Mouse (Mus musculus) MEL (cell line): ENCODE data around the gene Elmod3. TPM values are rescaled to one million over a fixed set of nuclear protein-coding genes. Genes with fewer than 3 reads are reported as not detected.
A peak's percentile ranks its signal among the peaks of the same experiment; 100 is the strongest.

Source experiments
- DNase-seq: peaks from one replicate; pipeline ENCODE4 v3.0.0; 2011; ENCODE audit warnings: low read depth, low spot score
- H3K27ac ChIP-seq: 2 replicates; pipeline ENCODE4 v1.5.1; 2012; ENCODE audit warnings: low read depth, mild to moderate bottlenecking, control low read depth, low read length, moderate library complexity; ENCODE audit not compliant: control insufficient read depth
- H3K27me3 ChIP-seq, 2 experiments: fragments of 150-350 bp in 1 of 2; sonication (generic) in 1 of 2; 2 replicates each; pipeline ENCODE4 v1.6.1; 2012; ENCODE audit warnings: low read length in 2 of 2, mild to moderate bottlenecking in 2 of 2, improper control_type of control experiment in 1 of 2, moderate library complexity in 1 of 2; ENCODE audit not compliant: insufficient read depth in 2 of 2, control insufficient read depth in 1 of 2
- H3K36me3 ChIP-seq, 2 experiments: 2 replicates each; pipeline ENCODE4 v1.6.1; 2012 to 2014; ENCODE audit warnings: low read length in 2 of 2, improper control_type of control experiment in 1 of 2, inconsistent platforms in 1 of 2, mild to moderate bottlenecking in 1 of 2; ENCODE audit not compliant: insufficient read depth in 2 of 2, control insufficient read depth in 1 of 2
- H3K4me1 ChIP-seq, 2 experiments: fragments of 150-350 bp in 1 of 2; sonication (generic) in 1 of 2; 2 replicates each; pipeline ENCODE4 v1.6.1; 2012; ENCODE audit warnings: low read length in 2 of 2, improper control_type of control experiment in 1 of 2, mild to moderate bottlenecking in 1 of 2; ENCODE audit not compliant: insufficient read depth in 2 of 2, control insufficient read depth in 1 of 2
- H3K4me3 ChIP-seq, 2 experiments: fragments of 150-350 bp in 1 of 2; sonication (generic) in 1 of 2; 2 replicates each; pipeline ENCODE4 v1.5.1; 2012; ENCODE audit warnings: low read depth in 2 of 2, low read length in 2 of 2, mild to moderate bottlenecking in 2 of 2, moderate library complexity in 2 of 2, control low read depth in 1 of 2, improper control_type of control experiment in 1 of 2; ENCODE audit not compliant: control insufficient read depth in 1 of 2, insufficient read depth in 1 of 2
- H3K79me2 ChIP-seq: 2 replicates; pipeline ENCODE4 v1.6.1; 2012; ENCODE audit warnings: mild to moderate bottlenecking, low read length, moderate library complexity; ENCODE audit not compliant: control insufficient read depth, poor library complexity, insufficient read depth
- H3K9ac ChIP-seq: 2 replicates; pipeline ENCODE4 v1.6.1; 2012; ENCODE audit warnings: low read depth, mild to moderate bottlenecking, control low read depth, low read length, moderate library complexity; ENCODE audit not compliant: control insufficient read depth, poor library complexity, severe bottlenecking
- H3K9me3 ChIP-seq: fragments of 150-350 bp; sonication (generic); replicated peaks from 2 replicates; pipeline ENCODE4 v1.6.1; 2012; ENCODE audit warnings: mild to moderate bottlenecking, low read length, improper control_type of control experiment, moderate library complexity; ENCODE audit not compliant: insufficient read depth
- CHD1 ChIP-seq: IDR thresholded peaks from 2 replicates; pipeline ENCODE4 v1.6.1; 2012; ENCODE audit warnings: low read depth, mild to moderate bottlenecking, inconsistent platforms, low read length, improper control_type of control experiment
- CTCF ChIP-seq, 3 experiments: IDR thresholded peaks in 2 of 3; conservative IDR thresholded peaks in 1 of 3; 2 replicates each; pipeline ENCODE4 v1.5.1; 2011 to 2012; ENCODE audit warnings: low read length in 3 of 3, low read depth in 2 of 3, mild to moderate bottlenecking in 2 of 3, improper control_type of control experiment in 1 of 3, inconsistent platforms in 1 of 3, mixed read lengths in 1 of 3, moderate library complexity in 1 of 3; ENCODE audit not compliant: control insufficient read depth in 1 of 3, insufficient read depth in 1 of 3, poor library complexity in 1 of 3, severe bottlenecking in 1 of 3
- EP300 ChIP-seq, 2 experiments: IDR thresholded peaks; 2 replicates each; pipeline ENCODE4 v1.6.1; 2011; ENCODE audit warnings: improper control_type of control experiment in 2 of 2, low read length in 2 of 2, low read depth in 1 of 2, mild to moderate bottlenecking in 1 of 2
- MAFK ChIP-seq: IDR thresholded peaks from 2 replicates; pipeline ENCODE4 v1.6.1; 2011; ENCODE audit warnings: low read depth, mild to moderate bottlenecking, low read length, improper control_type of control experiment, borderline replicate concordance
- MYB ChIP-seq: IDR thresholded peaks from 2 replicates; pipeline ENCODE4 v1.6.1; 2011; ENCODE audit warnings: mild to moderate bottlenecking, low read depth, low read length, improper control_type of control experiment
- NELFE ChIP-seq: IDR thresholded peaks from 2 replicates; pipeline ENCODE4 v1.6.1; 2011; ENCODE audit warnings: low read depth, low read length, improper control_type of control experiment
- POLR2A ChIP-seq, 2 experiments: IDR thresholded peaks; 2 replicates each; pipeline ENCODE4 v1.6.1; 2011 to 2012; ENCODE audit warnings: low read length in 2 of 2, mild to moderate bottlenecking in 2 of 2, control low read depth in 1 of 2, improper control_type of control experiment in 1 of 2, low read depth in 1 of 2, moderate library complexity in 1 of 2; ENCODE audit not compliant: control insufficient read depth in 1 of 2, insufficient read depth in 1 of 2, poor library complexity in 1 of 2
- RAD21 ChIP-seq: IDR thresholded peaks from 2 replicates; pipeline ENCODE4 v1.6.1; 2011; ENCODE audit warnings: mild to moderate bottlenecking, low read depth, low read length, improper control_type of control experiment
- SMC3 ChIP-seq: IDR thresholded peaks from 2 replicates; pipeline ENCODE4 v1.6.1; 2011; ENCODE audit warnings: low read depth, low read length, improper control_type of control experiment
- TAL1 ChIP-seq: IDR thresholded peaks from 2 replicates; pipeline ENCODE4 v1.6.1; 2012; ENCODE audit warnings: mild to moderate bottlenecking, inconsistent platforms, low read length, moderate library complexity, mixed read lengths
- TBP ChIP-seq: IDR thresholded peaks from 2 replicates; pipeline ENCODE4 v1.8.0; 2011; ENCODE audit warnings: low read depth, low read length, improper control_type of control experiment
- TCF12 ChIP-seq: IDR thresholded peaks from 2 replicates; pipeline ENCODE4 v1.6.1; 2014; ENCODE audit warnings: low read depth, mild to moderate bottlenecking, inconsistent platforms, low read length, improper control_type of control experiment, moderate library complexity
- polyA plus RNA-seq, 2 experiments: library from polyadenylated mRNA; stranded (reverse) in 1 of 2; unstranded in 1 of 2; fragments of >175 nt in 1 of 2; fragments of >200 nt in 1 of 2; gene quantifications; 2 replicates each; pipeline versions ENCODE4 v1.2.1 to v1.2.4; 2012; ENCODE audit warnings: low replicate concordance in 2 of 2, low read depth in 1 of 2; ENCODE audit not compliant: insufficient read length in 2 of 2, insufficient read depth in 1 of 2, missing spikeins in 1 of 2
- total RNA-seq: library from RNA; depleted of rRNA; stranded (reverse); fragments of 300-350 nt; gene quantifications from 2 replicates; pipeline ENCODE4 v1.2.3, GENCODE M21; 2012

Gene Elmod3
- total and polyA plus RNA-seq, 3 experiments, result 4.2 to 14.1 TPM; not detected in 1

DNA sequence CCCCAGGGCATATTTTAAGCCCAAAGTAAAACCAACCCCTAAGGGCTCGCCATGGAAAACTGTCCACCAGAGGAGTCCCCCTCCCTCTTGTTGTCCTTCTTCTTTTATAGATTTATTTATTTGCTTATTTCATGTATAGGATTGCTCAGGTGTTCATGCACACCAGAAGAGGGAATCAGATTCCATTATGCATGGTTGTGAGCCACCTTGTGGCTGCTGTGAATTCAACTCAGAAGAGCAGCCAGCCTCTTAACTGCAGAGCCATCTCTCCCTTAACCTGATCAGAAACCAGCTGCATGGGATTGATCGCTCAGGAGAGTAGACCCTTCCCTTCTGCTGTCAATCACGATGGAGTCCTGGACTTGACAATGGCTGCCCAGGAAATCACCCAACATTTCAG is 38.7 kb upstream of the Elmod3 start:
- Histone ChIP-seq H3K27ac (no peak overlapping the region), H3K4me3 (no peak overlapping the region), H3K27me3 (peaks cover 5 to 18% of the 10 kb centered on the region in 2 experiments), H3K9me3 (no peaks in the 10 kb centered on the region), H3K79me2 (no peaks in the 10 kb centered on the region), H3K4me1 (peaks cover 0 to 5% of the 10 kb centered on the region in 2 experiments; a peak in 1 of 4 replicates), H3K9ac (no peak overlapping the region), H3K36me3 (no peaks in the 10 kb centered on the region)
- no peak for TF ChIP-seq TAL1
- peak; percentile 59 for TF ChIP-seq SMC3
- TF ChIP-seq MAFK, result no peak
- peak in 2 of 3 experiments; percentile 24 to 51; a peak in 3 of 6 replicates for TF ChIP-seq CTCF (IDR thresholded peaks at IDR 0.05 in 2 of 3, conservative IDR thresholded peaks at IDR 0.05 in 1 of 3; ENCODE audit: control insufficient read depth in 1 of 3, insufficient read depth in 1 of 3, low read depth in 2 of 3, low read length in 3 of 3, poor library complexity in 1 of 3, severe bottlenecking in 1 of 3)
- no peak for TF ChIP-seq MYB
- TF ChIP-seq POLR2A (IDR thresholded peaks at IDR 0.05; ENCODE audit: control insufficient read depth in 1 of 2, insufficient read depth in 1 of 2, low read depth in 1 of 2, low read length in 2 of 2, poor library complexity in 1 of 2), result no peak
- no peak for TF ChIP-seq TCF12
- TF ChIP-seq RAD21, result peak; percentile 39
- TF ChIP-seq CHD1, result no peak
- no peak for TF ChIP-seq NELFE
- peak; percentile 27 for DNase-seq

DNA sequence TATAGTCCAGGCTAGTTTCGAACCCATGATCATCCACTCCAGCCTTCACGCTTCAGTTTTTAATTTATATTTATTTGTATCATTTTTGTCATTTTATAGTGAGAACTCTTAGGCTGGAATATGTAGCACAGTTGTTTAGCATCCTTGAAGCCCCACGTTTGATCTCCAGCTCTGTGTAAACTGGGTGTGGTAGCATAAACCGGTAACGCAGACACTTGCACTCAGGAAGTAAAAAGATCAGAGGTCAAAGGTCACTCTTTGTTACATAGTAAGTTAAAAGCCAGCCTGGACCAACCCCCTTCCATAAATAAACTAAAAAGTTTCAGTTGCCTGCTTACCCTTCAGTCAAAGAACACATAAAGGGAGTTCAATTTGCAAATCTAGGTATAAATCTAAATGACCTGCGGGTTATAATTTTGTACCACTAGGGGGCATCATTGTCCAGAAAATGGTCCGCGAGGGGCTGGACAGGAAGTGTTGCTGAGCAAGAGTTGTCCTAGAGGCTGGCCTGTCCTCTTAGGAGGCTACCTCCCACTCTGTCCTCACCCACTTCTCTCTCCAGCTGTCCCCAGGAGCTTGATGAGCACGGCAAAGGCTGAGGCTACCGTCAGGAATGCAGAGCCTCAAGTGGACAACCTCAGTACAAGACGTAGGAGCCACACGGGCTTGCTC is 37.7 kb upstream of the Elmod3 start:
- peaks cover 0 to 5% of the 10 kb centered on the region in 2 experiments; a peak in 1 of 4 replicates for H3K4me1 ChIP-seq
- H3K36me3 ChIP-seq, result no peaks in the 10 kb centered on the region
- no peak overlapping the region for H3K27ac ChIP-seq
- no peaks in the 10 kb centered on the region for H3K79me2 ChIP-seq
- no peak overlapping the region for H3K9ac ChIP-seq
- TF ChIP-seq RAD21 (peak; percentile 68), EP300 (IDR thresholded peaks at IDR 0.05; ENCODE audit: low read depth in 1 of 2, low read length in 2 of 2) (no peak), CTCF (IDR thresholded peaks at IDR 0.05 in 2 of 3, conservative IDR thresholded peaks at IDR 0.05 in 1 of 3; ENCODE audit: control insufficient read depth in 1 of 3, insufficient read depth in 1 of 3, low read depth in 2 of 3, low read length in 3 of 3, poor library complexity in 1 of 3, severe bottlenecking in 1 of 3) (peak; percentile 58 to 72 (median 72)), SMC3 (peak; percentile 44), NELFE (no peak), CHD1 (no peak)
- peaks cover 5 to 15% of the 10 kb centered on the region in 2 experiments for H3K27me3 ChIP-seq
- no peaks in the 10 kb centered on the region for H3K9me3 ChIP-seq
- peak; percentile 66 for DNase-seq
- no peak overlapping the region for H3K4me3 ChIP-seq

DNA sequence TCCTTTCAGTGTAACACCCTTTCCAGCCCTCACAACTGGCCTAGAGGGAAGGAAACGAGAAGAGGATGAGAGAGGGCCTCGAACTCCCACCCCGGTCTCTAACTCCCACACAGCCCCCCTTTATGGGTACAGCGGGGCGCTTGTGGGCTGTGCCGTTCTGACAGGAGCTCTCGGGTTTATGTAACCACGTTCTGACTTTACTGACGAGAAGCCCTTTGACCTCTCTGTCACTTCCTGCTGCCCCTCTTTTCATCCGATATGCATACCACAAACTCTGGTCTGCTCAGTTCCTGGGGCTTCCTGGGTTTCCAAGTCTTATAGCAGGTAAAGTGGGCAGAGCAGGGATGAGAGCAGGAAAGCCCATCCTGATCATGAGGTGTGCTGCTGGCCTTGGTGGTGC is 36.1 kb upstream of the Elmod3 start:
- no peak for DNase-seq
- Histone ChIP-seq H3K9ac (no peak overlapping the region), H3K27ac (no peak overlapping the region)
- TF ChIP-seq TBP, result no peak
- TF ChIP-seq, all 39 proteins: peak for 0
- Histone ChIP-seq H3K9me3 (no peaks in the 10 kb centered on the region), H3K79me2 (no peaks in the 10 kb centered on the region), H3K4me1 (peaks cover 0 to 5% of the 10 kb centered on the region in 2 experiments; a peak in 1 of 4 replicates), H3K27me3 (peaks cover 7 to 15% of the 10 kb centered on the region in 2 experiments), H3K4me3 (no peak overlapping the region), H3K36me3 (no peaks in the 10 kb centered on the region)
